Mouse (Mus musculus): ENCODE measurements around the gene 4930404N11Rik.

DNA sequence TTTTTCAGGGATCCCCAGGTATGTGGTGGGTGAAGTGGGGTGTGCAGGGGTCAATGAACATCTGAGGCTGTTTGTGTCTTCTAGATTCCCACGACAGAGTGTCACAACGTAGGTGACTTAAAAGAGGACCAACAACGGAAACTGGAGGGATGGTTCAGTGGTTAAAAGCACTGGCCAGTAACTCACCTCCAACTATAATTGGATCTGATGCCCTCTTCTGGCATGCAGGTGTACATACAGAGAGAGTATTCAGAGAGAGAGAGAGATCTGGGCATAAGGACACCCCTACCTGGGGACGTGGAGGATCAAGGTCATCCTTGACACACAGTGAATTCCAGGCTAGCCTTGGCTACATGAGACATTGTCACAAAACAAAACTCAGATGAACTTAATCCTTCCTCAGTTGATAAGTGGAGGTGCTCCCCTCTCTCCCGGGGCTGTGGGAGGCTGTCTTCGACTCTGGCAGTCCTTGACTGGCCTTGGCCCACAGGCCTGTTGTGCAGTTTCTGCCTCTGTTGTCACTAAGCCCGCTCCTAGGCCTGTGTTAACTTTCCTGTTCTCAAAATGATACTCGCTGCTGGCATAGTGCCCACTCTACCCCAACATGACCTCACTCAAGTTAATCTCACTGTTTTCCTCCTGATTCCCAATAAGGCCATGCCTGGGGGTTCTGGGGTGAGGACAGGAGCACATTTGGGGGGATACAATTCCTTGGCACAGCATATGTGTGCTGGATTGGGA is 21.0 kb downstream of the 4930404N11Rik start:
- TF ChIP-seq CTCF (conservative IDR thresholded peaks at IDR 0.05; ENCODE audit: insufficient read depth, insufficient read length, low read depth, low read length) (0 out of 2 replicates have a peak, but pooled peaks have one; percentile 9), POLR2A (IDR thresholded peaks at IDR 0.05; ENCODE audit: low read depth, low read length) (no peak)

Measured in kidney, adult 2 months (tissue).